Comparison of ENCODE assay signal across 14 mouse cellular contexts in the genomic region with DNA sequence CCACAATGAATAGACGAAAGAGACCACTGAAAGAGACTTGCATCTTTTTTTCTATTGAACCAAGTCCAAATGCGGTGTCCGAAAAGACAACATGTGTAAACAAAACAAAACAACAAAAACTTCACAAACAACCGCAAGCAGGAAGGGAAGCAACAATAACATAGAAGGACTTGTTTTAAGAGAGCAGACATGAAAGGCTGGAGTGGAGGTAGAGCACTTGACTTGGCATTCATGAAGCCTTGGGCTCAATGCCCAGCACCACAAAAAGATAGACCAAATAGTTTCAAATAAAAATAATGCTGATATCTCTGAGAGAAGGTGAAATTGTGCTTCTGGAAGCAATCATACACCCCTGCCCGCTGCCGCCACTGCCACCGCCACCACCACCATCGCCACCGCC. TPM values are rescaled to one million over a fixed set of nuclear protein-coding genes. Genes with fewer than 3 reads are reported as not detected.
DNase-seq lines count a peak whose midpoint lies in the region; TF ChIP-seq lines count a peak whose summit lies in the region.
"Had no signal": no experiment of that assay in that cellular context is flagged by ENCODE, and none has a peak within 500 bp of the region (broad histone marks: within the 10 kb centered on the region; RNA-seq: fewer than 3 reads in every experiment).

No protein-coding gene starts in this region.

- H3K27ac ChIP-seq in gastrocnemius, adult 2 months: peak overlapping the region; percentile 65
- peak overlapping the region; percentile 63; the same call in 1 of the 2 replicates for H3K27ac ChIP-seq in left cerebral cortex, adult 2 months
- H3K27ac ChIP-seq: embryonic facial prominence, embryonic 10.5 days had no signal

- no peak overlapping the region for H3K4me3 ChIP-seq in gastrocnemius, adult 2 months
- H3K4me3 ChIP-seq in left cerebral cortex, adult 2 months: no peak overlapping the region
- H3K4me3 ChIP-seq: embryonic facial prominence, embryonic 10.5 days; limb, embryonic 13.5 days had no signal

- TF ChIP-seq CTCF in gastrocnemius, adult 2 months (IDR thresholded peaks at IDR 0.05): no peak
- TF ChIP-seq CTCF in left cerebral cortex, adult 2 months (IDR thresholded peaks at IDR 0.05): no peak

- DNase-seq in gastrocnemius, adult 2 months: no peak
- DNase-seq in gastrocnemius, adult 8-10 months (ENCODE audit: low spot score in 2 of 2): no peak
- DNase-seq in left cerebral cortex, adult 2 months (ENCODE audit: extremely low spot score in 1 of 2, low spot score in 2 of 2): no peak
- DNase-seq in left cerebral cortex, adult 9 months (ENCODE audit: low spot score in 2 of 2): no peak
- DNase-seq in brain, adult 2 months (ENCODE audit: low read depth, low spot score): peak; percentile 80
- peak; percentile 39 to 61 for DNase-seq in cerebellum, postnatal 14 days
- DNase-seq in urinary bladder, postnatal 25 days (ENCODE audit: low spot score): no peak
- DNase-seq in kidney, adult 11 months: no peak
- DNase-seq: adrenal gland, adult 8-10 months; B cell, adult 2 months; kidney, adult 18-20 months; kidney, postnatal 25 days had no signal

- intact Hi-C loops in gastrocnemius, adult 2 months (cut with DNase I): loop anchor here (5.0 kb wide), 1 partner anchor 44 kb away; no protein-coding TSS in a partner anchor
- intact Hi-C loops in left cerebral cortex, adult 2 months (cut with DNase I): loop anchor here (5.0 kb wide), 1 partner anchor 44 kb away; no protein-coding TSS in a partner anchor

RNA-seq across cellular contexts. Expression of a gene that starts 30.5 kb away (rescaled TPM):
- total RNA-seq in gastrocnemius, adult 2 months (2021): 10 to 100 TPM in 1 of 2 experiments, 1 to 10 TPM in 1; 7.7 to 13.8 TPM
- 10 to 100 TPM in 1 of 4 experiments, 1 to 10 TPM in 3; 6.1 to 10.2 (median 8.4) TPM for total RNA-seq in gastrocnemius, adult 8-10 months (2022)
- total RNA-seq in left cerebral cortex, adult 2 months (2021): 100 to 1,000 TPM; 630 to 695 TPM

Comparison
In these comparisons a context has a peak if more than half of its experiments do, and no peak if none do; other contexts are left out.
1. DNase-seq: peak in brain, adult 2 months (single experiment) and cerebellum, postnatal 14 days (2 of 2); none in gastrocnemius, adult 2 months (single experiment), gastrocnemius, adult 8-10 months (0 of 2), left cerebral cortex, adult 2 months (0 of 2), left cerebral cortex, adult 9 months (0 of 2), urinary bladder, postnatal 25 days (single experiment) and kidney, adult 11 months (single experiment).
2. RNA of a gene that starts 30.5 kb away (total RNA-seq): 630 to 695 TPM in left cerebral cortex, adult 2 months; 7.7 to 13.8 TPM in gastrocnemius, adult 2 months and 6.1 to 10.2 TPM in gastrocnemius, adult 8-10 months; every median in the first group is over 10 times any median in the second.